Mouse (Mus musculus): Measurements from ENCODE around the gene Otud1.

Otud1 gene

GRCm38 (mm10) chr2:19682997-19683396 lies 25.4 kb downstream of the Otud1 start:
- peak in 1 of 2 experiments; percentile 11 for DNase-seq

DNA sequence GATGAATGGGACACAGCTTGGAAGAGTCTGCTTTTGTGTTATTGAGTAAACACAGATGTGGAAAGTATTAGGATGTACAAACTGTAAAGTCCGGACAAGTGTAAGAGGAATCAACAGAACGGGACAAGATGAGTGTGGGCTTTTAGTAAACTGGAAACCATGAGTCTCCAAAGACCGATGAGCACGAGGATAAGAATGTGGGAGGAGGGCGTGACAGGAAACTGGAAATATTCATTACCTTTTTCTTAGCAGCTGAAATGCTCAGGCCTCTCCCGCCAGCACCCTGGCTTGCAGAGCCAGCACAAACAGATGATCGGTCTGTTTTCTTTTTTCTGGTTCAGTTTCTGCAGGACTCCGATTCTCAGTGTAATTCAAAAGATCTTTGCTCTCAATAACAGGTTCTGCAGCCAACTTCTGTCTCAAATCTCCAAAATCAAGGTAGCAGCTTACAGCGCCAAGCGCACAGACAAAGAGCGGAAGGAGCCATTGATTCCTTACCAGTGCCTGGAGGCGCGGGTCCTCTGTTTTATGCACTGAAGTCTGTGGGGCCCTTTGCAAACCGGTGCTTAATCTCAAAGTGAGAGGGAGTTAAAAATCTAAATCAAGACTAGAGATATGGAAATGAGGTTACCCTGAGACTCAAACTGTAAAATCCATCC lies 28.1 kb downstream of the Otud1 start:
- no peak for DNase-seq

GRCm38 (mm10) chr2:19690094-19690493 lies 32.5 kb downstream of the Otud1 start:
- DNase-seq = no peak

DNA sequence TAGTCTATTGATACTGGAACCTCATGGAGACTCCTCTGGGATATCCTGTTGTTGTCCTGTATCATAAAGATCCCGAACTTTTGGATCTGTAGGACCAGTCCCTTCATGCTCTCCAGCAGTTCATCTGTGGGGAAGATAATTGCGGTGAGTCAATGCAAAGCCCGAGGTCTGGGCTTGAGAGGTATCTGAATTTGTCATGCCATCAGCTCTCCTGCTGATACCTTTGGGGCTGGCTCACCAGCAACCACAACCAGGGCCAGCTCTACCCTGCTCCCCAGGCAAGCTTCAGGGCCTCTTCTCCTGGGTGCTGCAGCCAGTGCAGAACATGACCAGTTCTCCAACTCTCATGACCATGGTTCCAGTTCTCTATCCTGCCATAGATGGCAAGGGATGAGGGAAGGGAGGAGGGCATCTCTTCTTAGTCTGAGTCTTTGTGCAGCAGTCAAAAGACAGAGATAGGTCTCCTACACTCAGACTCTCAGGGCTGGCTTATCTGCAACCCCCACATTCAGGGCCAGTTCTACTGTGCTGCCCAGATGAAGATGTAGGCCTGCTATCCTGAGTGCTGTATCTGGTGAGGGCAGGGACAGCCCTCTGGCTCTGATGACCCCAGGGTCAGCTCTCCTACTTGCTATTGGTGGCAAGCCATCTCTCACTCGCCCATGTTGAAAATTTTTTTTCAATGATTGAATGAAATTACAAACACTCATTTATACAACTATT lies 42.2 kb downstream of the Otud1 start:
- DNase-seq = no peak

- DNase-seq = peak; percentile 10 to 23
Measured at GRCm38 (mm10) chr2:19701386-19701785, 43.8 kb downstream of the Otud1 start.

- DNase-seq = peak; percentile 50 to 56
Measured at GRCm38 (mm10) chr2:19703020-19703613, 45.6 kb downstream of the Otud1 start.

DNA sequence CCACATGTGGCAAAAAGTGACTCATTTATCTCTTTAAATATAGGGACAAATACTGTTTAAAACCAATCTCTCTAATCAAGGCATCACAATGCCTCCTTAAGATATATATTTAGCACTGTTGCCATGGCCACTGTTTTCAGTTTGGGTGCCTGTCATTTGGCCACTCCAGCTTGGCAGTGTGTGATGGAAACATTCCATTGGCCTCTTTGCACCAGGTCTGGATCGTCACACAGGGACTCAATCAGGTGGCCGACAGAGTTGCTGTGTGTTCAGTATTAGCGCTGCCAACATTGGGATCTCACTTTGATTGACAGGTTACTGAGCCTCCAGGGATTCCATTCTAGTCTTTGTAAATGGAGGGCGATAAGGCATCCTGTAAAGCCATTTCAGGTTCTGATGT lies 46.1 kb downstream of the Otud1 start:
- DNase-seq = peak; percentile 21 to 35

GRCm38 (mm10) chr2:19704272-19704671 lies 46.7 kb downstream of the Otud1 start:
- DNase-seq = no peak

- no peak for DNase-seq
Measured at GRCm38 (mm10) chr2:19706886-19707285, 49.3 kb downstream of the Otud1 start.
